Mouse (Mus musculus): ENCODE results near the gene Isy1.

DNA sequence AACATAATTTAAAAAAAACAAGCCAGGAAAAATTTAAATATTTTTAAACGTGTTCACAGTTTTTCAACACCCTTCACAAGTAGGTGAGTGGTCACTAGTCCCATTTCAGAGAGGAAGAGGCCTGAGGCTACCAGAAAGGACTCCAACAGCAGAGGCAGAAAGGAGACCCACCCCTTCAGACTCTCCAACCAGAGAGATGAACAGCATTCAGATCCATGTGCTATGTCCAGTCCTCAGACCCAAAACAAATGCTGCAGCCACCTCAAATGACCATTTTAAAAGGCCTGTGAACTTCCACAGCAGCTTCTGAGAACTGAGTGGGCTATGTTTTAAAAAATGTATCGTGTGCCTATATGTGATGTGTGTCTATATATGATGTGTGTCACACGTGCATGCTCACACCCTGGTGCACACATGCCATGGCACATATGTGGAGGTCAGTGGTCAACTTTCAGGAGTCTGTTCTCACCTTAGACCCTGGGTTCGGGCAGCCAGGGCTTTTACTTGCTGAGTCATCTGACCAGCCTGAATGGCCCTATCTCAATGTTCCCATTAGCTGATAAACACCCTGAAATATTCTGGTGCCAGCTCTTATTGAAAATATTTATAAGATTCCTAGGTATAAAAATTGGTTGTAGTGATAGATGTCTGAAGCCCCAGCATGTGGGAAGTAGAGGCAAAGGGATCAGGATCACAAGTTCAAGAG, 30.7 kb downstream of the Isy1 start:
- no peak for TF ChIP-seq CTCF (IDR thresholded peaks at IDR 0.05)
- no peak for TF ChIP-seq POLR2A (IDR thresholded peaks at IDR 0.05; ENCODE audit: insufficient read depth, low read depth, low read length)
- no peak for TF ChIP-seq EP300 (IDR thresholded peaks at IDR 0.05; ENCODE audit: insufficient read depth, low read depth, low read length)
